Mouse (Mus musculus): ENCODE results near the gene Oog4. TPM values are rescaled to one million over a fixed set of nuclear protein-coding genes. Genes with fewer than 3 reads are reported as not detected.

The Oog4 gene
- polyA plus RNA-seq, 1 experiment from 2014 or later, result not detected

DNA sequence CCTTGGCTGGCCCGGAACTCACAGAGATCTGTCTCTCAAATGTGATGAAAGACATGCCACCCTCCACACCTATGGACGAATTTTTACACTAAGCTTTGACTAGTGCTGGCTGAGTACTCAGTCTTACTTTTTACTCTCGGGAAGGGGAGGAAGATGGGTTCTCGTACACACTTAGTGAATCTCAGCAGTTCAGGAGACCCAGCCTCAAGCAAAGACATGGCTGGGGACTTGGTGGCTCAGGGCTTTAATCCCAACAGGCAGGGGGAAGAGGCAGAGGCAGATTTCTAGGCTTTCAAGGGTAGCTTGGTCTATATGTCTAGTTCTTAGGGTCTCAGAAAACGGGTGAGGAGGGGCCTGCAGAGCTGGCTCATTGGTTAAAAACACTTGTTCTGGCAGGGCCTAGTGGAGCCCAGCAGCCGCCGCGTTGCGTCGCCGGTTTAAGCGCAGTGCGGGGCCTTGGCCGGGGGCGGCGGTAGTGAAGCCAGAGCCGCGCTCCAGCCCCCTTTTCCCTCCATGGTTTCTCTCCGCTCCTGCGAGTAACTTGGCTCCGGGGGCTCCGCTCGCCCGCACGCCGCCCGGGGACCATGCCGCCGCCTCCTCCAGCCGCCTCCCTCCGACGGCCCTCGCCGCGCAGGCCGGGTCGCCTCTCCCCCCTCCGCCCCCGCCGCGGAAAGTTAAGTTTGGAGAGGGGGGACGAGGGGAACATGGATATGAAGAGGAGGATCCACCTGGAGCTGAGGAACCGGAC is 61.0 kb downstream of the Oog4 start:
- ATAC-seq (replicated peaks; ENCODE audit: insufficient number of reproducible peaks, low FRiP score, low TSS enrichment, low read depth), result peak; percentile 75
- no peaks in the 10 kb centered on the region for H3K4me1 ChIP-seq (ENCODE audit: control insufficient read depth, insufficient read depth, low read length)
- peak overlapping the region; percentile 43 for H3K4me2 ChIP-seq (ENCODE audit: low read depth, low read length)
- WGBS, result 8% methylated on average over 38 of the region's 43 CpGs
- H3K4me3 ChIP-seq (ENCODE audit: low read depth, low read length), result peak overlapping the region; percentile 27
- no peaks in the 10 kb centered on the region for H3K27me3 ChIP-seq (ENCODE audit: control insufficient read depth, insufficient read depth, low read length)
- peak overlapping the region; percentile 47 for H3K9ac ChIP-seq (replicated peaks; ENCODE audit: low read length)
- H3K36me3 ChIP-seq (replicated peaks; ENCODE audit: control insufficient read depth, insufficient read depth, low read depth, low read length), result no peaks in the 10 kb centered on the region
- no peak overlapping the region for H3K27ac ChIP-seq (replicated peaks; ENCODE audit: low read depth, low read length)
- peak; percentile 82 for DNase-seq (ENCODE audit: low spot score)
- no peaks in the 10 kb centered on the region for H3K9me3 ChIP-seq (replicated peaks; ENCODE audit: control insufficient read depth, low read length)

Other genes starting within 250 kb of the Oog4 start
- 11.5 and 13.2 TPM in 2 replicates for gene Prdm2, start 237.3 kb downstream of the Oog4 start, polyA plus RNA-seq (2014; fragmentation: Nextera tagmentation; extraction: Ambion mirVana)
- 44.9 and 46.9 TPM in 2 replicates for gene Pdpn, start 150.8 kb downstream of the Oog4 start, polyA plus RNA-seq (2014; fragmentation: Nextera tagmentation; extraction: Ambion mirVana)
- 0.11 and 0.14 TPM in 2 replicates for gene Lrrc38, start 100.6 kb downstream of the Oog4 start, polyA plus RNA-seq (2014; fragmentation: Nextera tagmentation; extraction: Ambion mirVana)
- not detected in 2 replicates for gene Pramel1, start 55.9 kb downstream of the Oog4 start, polyA plus RNA-seq (2014; fragmentation: Nextera tagmentation; extraction: Ambion mirVana)
- 18.7 and 19.0 TPM in 2 replicates for gene Pramef8, start 37.9 kb downstream of the Oog4 start, polyA plus RNA-seq (2014; fragmentation: Nextera tagmentation; extraction: Ambion mirVana)
- gene Gm13043, start 61.0 kb upstream of the Oog4 start, polyA plus RNA-seq (2014; fragmentation: Nextera tagmentation; extraction: Ambion mirVana), result not detected in 2 replicates
- not detected in 2 replicates for gene Gm13040, start 85.6 kb upstream of the Oog4 start, polyA plus RNA-seq (2014; fragmentation: Nextera tagmentation; extraction: Ambion mirVana)
- not detected in 2 replicates for gene BC080695, start 101.4 kb upstream of the Oog4 start, polyA plus RNA-seq (2014; fragmentation: Nextera tagmentation; extraction: Ambion mirVana)
- gene Gm13057, start 101.4 kb upstream of the Oog4 start, polyA plus RNA-seq (2014; fragmentation: Nextera tagmentation; extraction: Ambion mirVana), result not detected in 2 replicates
- not detected in 2 replicates for gene Gm13083, start 164.7 kb upstream of the Oog4 start, polyA plus RNA-seq (2014; fragmentation: Nextera tagmentation; extraction: Ambion mirVana)
- gene Gm13088, start 206.9 kb upstream of the Oog4 start, polyA plus RNA-seq (2014; fragmentation: Nextera tagmentation; extraction: Ambion mirVana), result not detected in 2 replicates